Mouse (Mus musculus) olfactory bulb, adult 2 months (tissue): ENCODE data around the gene Smpd4.

ENCODE experiments used
- CTCF ChIP-seq: fragments of 200-500 bp; IDR thresholded peaks from 2 replicates; pipeline ENCODE4 v1.5.1; 2012; ENCODE audit warnings: low read depth, mild to moderate bottlenecking, low read length, moderate library complexity; ENCODE audit not compliant: insufficient read depth
- POLR2A ChIP-seq: fragments of 200-500 bp; IDR thresholded peaks from 2 replicates; pipeline ENCODE4 v1.6.1; 2012; ENCODE audit warnings: mild to moderate bottlenecking, low read depth, low read length, moderate library complexity; ENCODE audit not compliant: insufficient read depth

DNA sequence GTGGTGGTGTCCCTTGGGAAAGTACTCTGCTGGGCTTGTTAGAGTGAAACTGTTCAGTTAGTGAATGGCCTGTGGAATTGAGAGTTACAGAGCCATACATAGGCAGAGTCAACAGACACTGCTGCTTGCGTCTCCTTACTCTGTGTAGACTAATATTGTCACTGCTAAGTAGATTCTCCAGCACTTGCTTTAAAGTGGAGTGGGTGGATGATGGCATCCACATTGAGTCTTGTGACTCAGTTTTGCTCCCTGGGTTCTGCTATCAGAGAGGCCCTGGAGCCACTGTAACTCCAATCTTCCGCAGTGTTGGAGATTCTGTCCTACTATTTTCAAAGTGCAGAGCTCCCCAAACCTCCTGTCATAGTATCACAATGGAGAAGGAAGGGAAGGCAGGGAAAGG, 13.4 kb downstream of the Smpd4 start:
- TF ChIP-seq CTCF = no peak
- no peak for TF ChIP-seq POLR2A
